Mouse (Mus musculus) ES-E14 (cell line): ENCODE results near the gene H2al1a. TPM values are rescaled to one million over a fixed set of nuclear protein-coding genes. Genes with fewer than 3 reads are reported as not detected.
"Not testable (repeated sequence)": the region's sequence is repeated elsewhere in the genome, so short reads cannot be mapped to it uniquely, and the experiment has no call there.

Experiments used
- DNase-seq: peaks from one replicate; pipeline ENCODE4 v3.0.0-alpha.2; 2013; ENCODE audit warnings: low read depth, low spot score
- H3K27ac ChIP-seq: 2 replicates; pipeline ENCODE4 v1.5.1; 2012; ENCODE audit warnings: low read depth, mild to moderate bottlenecking, low read length, moderate library complexity, mixed read lengths; ENCODE audit not compliant: poor library complexity, insufficient read depth, severe bottlenecking
- H3K36me3 ChIP-seq: 2 replicates; pipeline ENCODE4 v1.6.1; 2012; ENCODE audit warnings: mild to moderate bottlenecking, low read length, moderate library complexity, mixed read lengths; ENCODE audit not compliant: control insufficient read depth, poor library complexity, insufficient read depth, severe bottlenecking
- H3K4me1 ChIP-seq, 2 experiments: fragments of 150-350 bp in 1 of 2; sonication (generic) in 1 of 2; 2 replicates each; pipeline ENCODE4 v1.6.1; 2012; ENCODE audit warnings: low read length in 2 of 2, mild to moderate bottlenecking in 1 of 2, mixed read lengths in 1 of 2; ENCODE audit not compliant: control insufficient read depth in 2 of 2, insufficient read depth in 2 of 2, poor library complexity in 1 of 2
- H3K4me3 ChIP-seq, 2 experiments: fragments of 150-350 bp in 1 of 2; sonication (generic) in 1 of 2; 2 replicates each; pipeline ENCODE4 v1.5.1; 2012; ENCODE audit warnings: low read length in 2 of 2, low read depth in 1 of 2, mild to moderate bottlenecking in 1 of 2, mixed read lengths in 1 of 2; ENCODE audit not compliant: insufficient read depth in 1 of 2, poor library complexity in 1 of 2, severe bottlenecking in 1 of 2
- H3K9ac ChIP-seq: 2 replicates; pipeline ENCODE4 v1.6.1; 2012; ENCODE audit warnings: low read depth, mild to moderate bottlenecking, low read length, mixed read lengths; ENCODE audit not compliant: poor library complexity, insufficient read depth, severe bottlenecking
- H3K9me3 ChIP-seq: fragments of 150-350 bp; sonication (generic); 2 replicates; pipeline ENCODE4 v1.6.1; 2012; ENCODE audit warnings: low read depth, mild to moderate bottlenecking, low read length; ENCODE audit not compliant: control insufficient read depth, insufficient read depth
- in situ Hi-C, 2 experiments: fragments of 600-800 bp; cut with MboI; formaldehyde crosslinking; loops; one replicate each; pipeline ENCODE4 v1.15.1; 2025; ENCODE audit warnings: low sequenced_read_pairs in 2 of 2, inconsistent platforms in 1 of 2; ENCODE audit not compliant: unreplicated experiment in 2 of 2
- total RNA-seq: library from RNA; depleted of rRNA; stranded (reverse); fragments of 300-350 nt; gene quantifications from 2 replicates; pipeline ENCODE4 v1.2.3, GENCODE M21; 2012

Gene H2al1a
- total RNA-seq, 1 experiment = not detected

DNA sequence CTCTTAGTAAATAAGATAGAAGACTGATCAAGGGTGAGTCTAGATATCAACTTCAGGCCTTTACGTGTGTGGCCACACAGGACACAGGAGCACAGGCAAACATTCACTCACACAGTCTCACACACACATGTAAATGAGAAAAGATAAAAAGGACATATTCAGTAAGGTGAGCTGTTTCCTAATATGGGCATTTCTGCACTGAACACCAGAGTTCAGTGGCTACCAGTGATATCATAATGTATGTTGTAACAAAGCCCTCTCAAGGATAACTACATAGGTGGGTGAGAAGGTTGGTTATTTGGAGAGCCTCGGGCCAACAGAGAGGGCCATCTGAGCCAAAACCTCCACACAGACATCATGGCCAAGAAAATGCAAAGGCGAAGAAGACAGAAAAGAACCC, 12.6 kb downstream of the H2al1a start, which contains the start of gene H2al1e:
Gene H2al1e, plus strand, starts transcription at position 301 of the 400 bp plus-strand sequence.
- H3K27ac ChIP-seq, H3K4me3 ChIP-seq, H3K4me1 ChIP-seq, in situ Hi-C loops, H3K9me3 ChIP-seq, H3K9ac ChIP-seq, DNase-seq, H3K36me3 ChIP-seq: not testable (repeated sequence)

DNA sequence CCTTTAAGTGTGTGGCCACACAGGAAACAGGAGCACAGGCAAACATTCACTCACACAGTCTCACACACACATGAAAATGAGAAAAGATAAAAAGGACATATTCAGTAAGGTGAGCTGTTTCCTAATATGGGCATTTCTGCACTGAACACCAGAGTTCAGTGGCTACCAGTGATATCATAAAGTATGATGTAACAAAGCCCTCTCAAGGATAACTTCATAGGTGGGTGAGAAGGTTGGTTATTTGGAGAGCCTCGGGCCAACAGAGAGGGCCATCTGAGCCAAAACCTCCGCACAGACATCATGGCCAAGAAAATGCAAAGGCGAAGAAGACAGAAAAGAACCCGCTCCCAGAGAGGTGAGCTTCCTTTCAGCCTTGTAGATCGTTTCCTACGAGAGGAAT, 15.8 kb downstream of the H2al1a start, which contains the start of gene H2al1f:
Gene H2al1f, plus strand, starts transcription at position 301 of the 400 bp plus-strand sequence.
- H3K9me3 ChIP-seq, H3K4me3 ChIP-seq, H3K9ac ChIP-seq, in situ Hi-C loops, DNase-seq, H3K27ac ChIP-seq, H3K4me1 ChIP-seq, H3K36me3 ChIP-seq: not testable (repeated sequence)

DNA sequence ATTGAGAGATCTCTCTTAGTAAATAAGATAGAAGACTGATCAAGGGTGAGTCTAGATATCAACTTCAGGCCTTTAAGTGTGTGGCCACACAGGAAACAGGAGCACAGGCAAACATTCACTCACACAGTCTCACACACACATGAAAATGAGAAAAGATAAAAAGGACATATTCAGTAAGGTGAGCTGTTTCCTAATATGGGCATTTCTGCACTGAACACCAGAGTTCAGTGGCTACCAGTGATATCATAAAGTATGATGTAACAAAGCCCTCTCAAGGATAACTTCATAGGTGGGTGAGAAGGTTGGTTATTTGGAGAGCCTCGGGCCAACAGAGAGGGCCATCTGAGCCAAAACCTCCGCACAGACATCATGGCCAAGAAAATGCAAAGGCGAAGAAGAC, 18.9 kb downstream of the H2al1a start, which contains the start of gene H2al1g:
Gene H2al1g, plus strand, starts transcription at position 301 of the 400 bp plus-strand sequence.
- DNase-seq, H3K27ac ChIP-seq, H3K36me3 ChIP-seq, H3K4me1 ChIP-seq, H3K9me3 ChIP-seq, in situ Hi-C loops, H3K9ac ChIP-seq, H3K4me3 ChIP-seq: not testable (repeated sequence)

DNA sequence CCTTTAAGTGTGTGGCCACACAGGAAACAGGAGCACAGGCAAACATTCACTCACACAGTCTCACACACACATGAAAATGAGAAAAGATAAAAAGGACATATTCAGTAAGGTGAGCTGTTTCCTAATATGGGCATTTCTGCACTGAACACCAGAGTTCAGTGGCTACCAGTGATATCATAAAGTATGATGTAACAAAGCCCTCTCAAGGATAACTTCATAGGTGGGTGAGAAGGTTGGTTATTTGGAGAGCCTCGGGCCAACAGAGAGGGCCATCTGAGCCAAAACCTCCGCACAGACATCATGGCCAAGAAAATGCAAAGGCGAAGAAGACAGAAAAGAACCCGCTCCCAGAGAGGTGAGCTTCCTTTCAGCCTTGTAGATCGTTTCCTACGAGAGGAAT, 22.1 kb downstream of the H2al1a start, which contains the start of gene H2al1h:
Gene H2al1h, plus strand, starts transcription at position 301 of the 400 bp plus-strand sequence.
- in situ Hi-C loops, H3K4me3 ChIP-seq, DNase-seq, H3K27ac ChIP-seq, H3K9me3 ChIP-seq, H3K4me1 ChIP-seq, H3K9ac ChIP-seq, H3K36me3 ChIP-seq: not testable (repeated sequence)

DNA sequence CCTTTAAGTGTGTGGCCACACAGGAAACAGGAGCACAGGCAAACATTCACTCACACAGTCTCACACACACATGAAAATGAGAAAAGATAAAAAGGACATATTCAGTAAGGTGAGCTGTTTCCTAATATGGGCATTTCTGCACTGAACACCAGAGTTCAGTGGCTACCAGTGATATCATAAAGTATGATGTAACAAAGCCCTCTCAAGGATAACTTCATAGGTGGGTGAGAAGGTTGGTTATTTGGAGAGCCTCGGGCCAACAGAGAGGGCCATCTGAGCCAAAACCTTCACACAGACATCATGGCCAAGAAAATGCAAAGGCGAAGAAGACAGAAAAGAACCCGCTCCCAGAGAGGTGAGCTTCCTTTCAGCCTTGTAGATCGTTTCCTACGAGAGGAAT, 25.3 kb downstream of the H2al1a start, which contains the start of gene H2al1i:
Gene H2al1i, plus strand, starts transcription at position 301 of the 400 bp plus-strand sequence.
- H3K9ac ChIP-seq, H3K9me3 ChIP-seq, DNase-seq, H3K4me3 ChIP-seq, H3K4me1 ChIP-seq, in situ Hi-C loops, H3K27ac ChIP-seq, H3K36me3 ChIP-seq: not testable (repeated sequence)

DNA sequence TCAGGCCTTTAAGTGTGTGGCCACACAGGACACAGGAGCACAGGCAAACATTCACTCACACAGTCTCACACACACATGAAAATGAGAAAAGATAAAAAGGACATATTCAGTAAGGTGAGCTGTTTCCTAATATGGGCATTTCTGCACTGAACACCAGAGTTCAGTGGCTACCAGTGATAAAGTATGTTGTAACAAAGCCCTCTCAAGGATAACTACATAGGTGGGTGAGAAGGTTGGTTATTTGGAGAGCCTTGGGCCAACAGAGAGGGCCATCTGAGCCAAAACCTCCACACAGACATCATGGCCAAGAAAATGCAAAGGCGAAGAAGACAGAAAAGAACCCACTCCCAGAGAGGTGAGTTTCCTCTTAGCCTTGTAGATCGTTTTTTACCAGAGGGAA, 28.5 kb downstream of the H2al1a start, which contains the start of gene H2al1j:
Gene H2al1j, plus strand, starts transcription at position 301 of the 400 bp plus-strand sequence.
- H3K9ac ChIP-seq, DNase-seq, in situ Hi-C loops, H3K9me3 ChIP-seq, H3K36me3 ChIP-seq, H3K27ac ChIP-seq, H3K4me1 ChIP-seq, H3K4me3 ChIP-seq: not testable (repeated sequence)
